Mouse (Mus musculus): ENCODE results near the gene Pdcd1lg2. TPM values are rescaled to one million over a fixed set of nuclear protein-coding genes. Genes with fewer than 3 reads are reported as not detected.

The Pdcd1lg2 gene
- total and polyA plus RNA-seq, 2 experiments: 0.11 to 0.18 TPM

DNA sequence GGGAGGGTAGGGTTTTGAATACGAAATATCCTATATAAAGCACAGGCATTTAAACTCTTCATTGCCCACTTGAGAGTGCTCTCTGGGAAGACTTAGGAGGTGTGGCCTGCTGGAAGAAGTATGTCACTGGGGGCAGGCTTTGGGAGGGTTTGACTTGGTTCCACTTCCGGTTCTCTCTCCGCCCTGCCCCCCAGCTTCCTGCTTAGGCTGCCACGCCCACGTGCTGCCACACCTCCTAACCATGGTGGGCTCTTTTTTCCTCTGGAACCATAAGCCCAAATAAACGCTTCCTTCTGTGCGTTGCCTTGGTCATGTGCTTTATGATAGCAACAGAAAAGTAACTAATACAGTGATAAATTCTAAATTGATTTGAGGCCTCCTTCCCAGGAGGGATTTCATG is 94.9 kb downstream of the Pdcd1lg2 start:
- TF ChIP-seq CTCF (IDR thresholded peaks at IDR 0.05; ENCODE audit: low read depth, low read length): no peak
- TF ChIP-seq POLR2A (IDR thresholded peaks at IDR 0.05; ENCODE audit: extremely low read depth, insufficient read depth, low read length): no peak
- Histone ChIP-seq H3K4me3 (ENCODE audit: insufficient read depth, low read depth, low read length) (no peak overlapping the region), H3K4me1 (ENCODE audit: control insufficient read depth, insufficient read depth, low read length) (no peaks in the 10 kb centered on the region), H3K27me3 (ENCODE audit: control insufficient read depth, insufficient read depth, low read length) (no peaks in the 10 kb centered on the region), H3K27ac (replicated peaks; ENCODE audit: insufficient read depth, low read depth, low read length) (no peak overlapping the region), H3K9ac (ENCODE audit: low read depth, low read length) (no peak overlapping the region), H3K36me3 (ENCODE audit: control insufficient read depth, insufficient read depth, low read length) (no peaks in the 10 kb centered on the region), H3K79me2 (ENCODE audit: control insufficient read depth, insufficient read depth, low read length) (no peaks in the 10 kb centered on the region)
- DNase-seq (ENCODE audit: extremely low read depth, low read depth, low spot score): no peak
- 79% methylated on average over 7 of the region's 7 CpGs for WGBS

GRCm38 (mm10) chr19:29508208-29508607 is 97.5 kb downstream of the Pdcd1lg2 start:
- Histone ChIP-seq H3K9ac (ENCODE audit: low read depth, low read length) (no peak overlapping the region), H3K79me2 (ENCODE audit: control insufficient read depth, insufficient read depth, low read length) (no peaks in the 10 kb centered on the region), H3K27me3 (ENCODE audit: control insufficient read depth, insufficient read depth, low read length) (no peaks in the 10 kb centered on the region), H3K27ac (replicated peaks; ENCODE audit: insufficient read depth, low read depth, low read length) (no peak overlapping the region), H3K4me3 (ENCODE audit: insufficient read depth, low read depth, low read length) (no peak overlapping the region), H3K4me1 (ENCODE audit: control insufficient read depth, insufficient read depth, low read length) (peaks cover 3% of the 10 kb centered on the region; the same call in 1 of the 2 replicates), H3K36me3 (ENCODE audit: control insufficient read depth, insufficient read depth, low read length) (no peaks in the 10 kb centered on the region)
- no peak for DNase-seq (ENCODE audit: extremely low read depth, low read depth, low spot score)
- 75% methylated on average over 7 of the region's 7 CpGs for WGBS
- TF ChIP-seq POLR2A (IDR thresholded peaks at IDR 0.05; ENCODE audit: extremely low read depth, insufficient read depth, low read length): no peak
- TF ChIP-seq CTCF (IDR thresholded peaks at IDR 0.05; ENCODE audit: low read depth, low read length): no peak

DNA sequence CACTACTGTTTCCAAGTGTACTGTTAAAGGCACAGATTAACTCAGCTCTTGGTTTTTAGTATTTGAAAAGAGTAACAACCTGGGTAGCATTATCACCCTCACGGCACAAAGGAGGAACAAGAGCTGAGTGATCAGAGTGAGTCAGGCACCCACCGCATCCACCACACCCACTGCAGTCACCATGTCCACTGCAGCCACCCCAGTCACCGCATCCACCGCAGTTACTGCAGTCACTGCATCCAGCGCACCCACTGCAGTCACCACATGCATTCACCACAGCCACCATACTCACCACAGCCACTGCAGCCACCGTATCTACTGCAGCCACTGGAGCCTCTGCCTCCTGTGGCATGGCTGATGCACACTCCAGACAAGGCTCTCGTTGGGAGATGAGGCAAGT is 99.1 kb downstream of the Pdcd1lg2 start:
- H3K4me3 ChIP-seq (ENCODE audit: insufficient read depth, low read depth, low read length): no peak overlapping the region
- no peaks in the 10 kb centered on the region for H3K27me3 ChIP-seq (ENCODE audit: control insufficient read depth, insufficient read depth, low read length)
- TF ChIP-seq CTCF (IDR thresholded peaks at IDR 0.05; ENCODE audit: low read depth, low read length) (no peak), POLR2A (IDR thresholded peaks at IDR 0.05; ENCODE audit: extremely low read depth, insufficient read depth, low read length) (no peak)
- peaks cover 6% of the 10 kb centered on the region; the same call in 1 of the 2 replicates for H3K4me1 ChIP-seq (ENCODE audit: control insufficient read depth, insufficient read depth, low read length)
- H3K36me3 ChIP-seq (ENCODE audit: control insufficient read depth, insufficient read depth, low read length): no peaks in the 10 kb centered on the region
- H3K9ac ChIP-seq (ENCODE audit: low read depth, low read length): no peak overlapping the region
- WGBS: 97% methylated on average over 7 of the region's 7 CpGs
- H3K79me2 ChIP-seq (ENCODE audit: control insufficient read depth, insufficient read depth, low read length): no peaks in the 10 kb centered on the region
- H3K27ac ChIP-seq (replicated peaks; ENCODE audit: insufficient read depth, low read depth, low read length): no peak overlapping the region
- no peak for DNase-seq (ENCODE audit: extremely low read depth, low read depth, low spot score)

GRCm38 (mm10) chr19:29511826-29512225 is 101.1 kb downstream of the Pdcd1lg2 start:
- peaks cover 5% of the 10 kb centered on the region; the same call in 1 of the 2 replicates for H3K36me3 ChIP-seq (ENCODE audit: control insufficient read depth, insufficient read depth, low read length)
- TF ChIP-seq POLR2A (IDR thresholded peaks at IDR 0.05; ENCODE audit: extremely low read depth, insufficient read depth, low read length) (no peak), CTCF (IDR thresholded peaks at IDR 0.05; ENCODE audit: low read depth, low read length) (no peak)
- H3K27ac ChIP-seq (replicated peaks; ENCODE audit: insufficient read depth, low read depth, low read length): 0 out of 2 replicates have a peak overlapping the region, but pooled peaks have one; percentile 15
- peak; percentile 94 for DNase-seq (ENCODE audit: extremely low read depth, low read depth, low spot score)
- no peaks in the 10 kb centered on the region for H3K79me2 ChIP-seq (ENCODE audit: control insufficient read depth, insufficient read depth, low read length)
- no peak overlapping the region for H3K4me3 ChIP-seq (ENCODE audit: insufficient read depth, low read depth, low read length)
- H3K4me1 ChIP-seq (ENCODE audit: control insufficient read depth, insufficient read depth, low read length): peaks cover 6% of the 10 kb centered on the region; the same call in 1 of the 2 replicates
- 11% methylated on average over 2 of the region's 2 CpGs for WGBS
- H3K27me3 ChIP-seq (ENCODE audit: control insufficient read depth, insufficient read depth, low read length): no peaks in the 10 kb centered on the region
- no peak overlapping the region; the same call in 1 of the 2 replicates for H3K9ac ChIP-seq (ENCODE audit: low read depth, low read length)

- DNase-seq (ENCODE audit: extremely low read depth, low read depth, low spot score): peak; percentile 84
- Histone ChIP-seq H3K9ac (ENCODE audit: low read depth, low read length) (no peak overlapping the region), H3K4me3 (ENCODE audit: insufficient read depth, low read depth, low read length) (no peak overlapping the region), H3K79me2 (ENCODE audit: control insufficient read depth, insufficient read depth, low read length) (no peaks in the 10 kb centered on the region), H3K27ac (replicated peaks; ENCODE audit: insufficient read depth, low read depth, low read length) (0 out of 2 replicates have a peak overlapping the region, but pooled peaks have one; percentile 42), H3K27me3 (ENCODE audit: control insufficient read depth, insufficient read depth, low read length) (no peaks in the 10 kb centered on the region), H3K4me1 (ENCODE audit: control insufficient read depth, insufficient read depth, low read length) (peaks cover 6% of the 10 kb centered on the region; the same call in 1 of the 2 replicates), H3K36me3 (ENCODE audit: control insufficient read depth, insufficient read depth, low read length) (peaks cover 5% of the 10 kb centered on the region; the same call in 1 of the 2 replicates)
- TF ChIP-seq CTCF (IDR thresholded peaks at IDR 0.05; ENCODE audit: low read depth, low read length) (no peak), POLR2A (IDR thresholded peaks at IDR 0.05; ENCODE audit: extremely low read depth, insufficient read depth, low read length) (no peak)
- 33% methylated on average over 2 of the region's 2 CpGs for WGBS
These were observed 102.5 kb downstream of the Pdcd1lg2 start for GRCm38 (mm10) chr19:29513111-29513766.

DNA sequence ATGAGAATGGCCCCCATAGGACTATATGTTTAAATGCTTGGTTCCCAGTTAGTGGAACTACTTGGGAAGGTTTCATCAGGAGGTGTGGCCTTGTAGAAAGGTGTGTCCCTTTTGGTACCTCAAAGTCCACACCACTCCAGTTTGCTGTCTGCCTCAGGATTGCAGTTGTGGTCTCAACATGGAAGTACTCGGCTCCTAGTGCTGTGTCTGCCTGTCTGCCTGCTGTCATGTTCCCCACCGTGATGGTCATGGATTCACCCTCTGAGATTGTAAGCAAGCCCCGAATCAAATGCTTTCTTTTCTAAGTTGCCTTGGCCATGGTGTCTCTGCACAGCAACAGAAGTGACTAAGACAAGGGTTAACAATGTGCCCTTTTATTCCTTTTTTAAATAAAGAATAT is 103.4 kb downstream of the Pdcd1lg2 start:
- Histone ChIP-seq H3K4me3 (ENCODE audit: insufficient read depth, low read depth, low read length) (no peak overlapping the region), H3K27ac (replicated peaks; ENCODE audit: insufficient read depth, low read depth, low read length) (no peak overlapping the region), H3K9ac (ENCODE audit: low read depth, low read length) (no peak overlapping the region), H3K4me1 (ENCODE audit: control insufficient read depth, insufficient read depth, low read length) (peaks cover 6% of the 10 kb centered on the region; the same call in 1 of the 2 replicates), H3K79me2 (ENCODE audit: control insufficient read depth, insufficient read depth, low read length) (no peaks in the 10 kb centered on the region), H3K36me3 (ENCODE audit: control insufficient read depth, insufficient read depth, low read length) (peaks cover 8% of the 10 kb centered on the region; the same call in 1 of the 2 replicates), H3K27me3 (ENCODE audit: control insufficient read depth, insufficient read depth, low read length) (no peaks in the 10 kb centered on the region)
- WGBS: 98% methylated on average over 3 of the region's 3 CpGs
- no peak for TF ChIP-seq CTCF (IDR thresholded peaks at IDR 0.05; ENCODE audit: low read depth, low read length)
- no peak for DNase-seq (ENCODE audit: extremely low read depth, low read depth, low spot score)
